Mouse (Mus musculus): ENCODE results near the gene Garnl3. TPM values are rescaled to one million over a fixed set of nuclear protein-coding genes. Genes with fewer than 3 reads are reported as not detected.
A peak's percentile ranks its signal among the peaks of the same experiment; 100 is the strongest.

The Garnl3 gene
- polyA plus RNA-seq, 1 experiment from 2014 or later: 18.5 TPM

DNA sequence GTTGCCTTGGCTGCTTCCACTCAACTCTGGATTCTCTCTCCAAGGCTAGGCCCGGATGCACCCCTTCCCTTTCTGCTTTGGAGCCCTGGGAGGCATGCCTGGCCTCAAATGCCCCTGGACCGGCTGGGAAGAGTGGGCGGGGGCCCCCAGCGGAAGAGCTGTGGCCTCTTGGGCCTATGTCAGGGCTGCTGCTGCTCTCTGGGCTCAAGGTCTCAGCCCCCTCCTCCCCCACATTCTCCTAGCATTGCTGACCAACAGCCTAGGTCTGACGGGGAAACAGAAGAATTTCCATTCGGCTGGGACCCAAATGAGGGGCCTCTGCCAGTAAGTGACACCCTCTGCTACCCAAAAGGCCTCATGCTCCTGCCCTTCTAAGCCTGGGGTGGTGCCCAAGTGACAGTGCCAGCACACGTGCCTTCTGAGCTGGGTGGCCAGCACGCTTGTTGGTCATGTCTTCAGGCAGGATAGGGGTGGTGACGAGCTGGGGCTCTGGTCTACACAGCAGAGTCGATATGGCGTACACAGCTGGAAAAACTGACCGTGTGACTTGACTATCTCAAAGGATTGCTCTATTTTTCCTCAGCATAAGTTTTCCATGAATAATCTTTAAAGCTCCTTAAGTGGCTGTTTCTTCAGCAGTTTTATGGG is 29.0 kb upstream of the Garnl3 start:
- no peaks in the 10 kb centered on the region for H3K27me3 ChIP-seq (ENCODE audit: control insufficient read depth, insufficient read depth, low read length)
- H3K9me3 ChIP-seq (ENCODE audit: control insufficient read depth, low read length): no peaks in the 10 kb centered on the region
- no peak overlapping the region for H3K27ac ChIP-seq (ENCODE audit: low read depth, low read length)
- no peak overlapping the region for H3K4me2 ChIP-seq (replicated peaks; ENCODE audit: low read depth, low read length)
- no peak overlapping the region for H3K4me3 ChIP-seq (ENCODE audit: low read depth, low read length)
- 73% methylated on average over 12 of the region's 12 CpGs for WGBS
- no peak for ATAC-seq (ENCODE audit: low FRiP score)
- H3K9ac ChIP-seq (ENCODE audit: low read depth, low read length): no peak overlapping the region
- H3K4me1 ChIP-seq (replicated peaks; ENCODE audit: control insufficient read depth, insufficient read depth, low read length): no peaks in the 10 kb centered on the region
- H3K36me3 ChIP-seq (ENCODE audit: control insufficient read depth, insufficient read depth, low read length): no peaks in the 10 kb centered on the region
- DNase-seq (ENCODE audit: low spot score): no peak

DNA sequence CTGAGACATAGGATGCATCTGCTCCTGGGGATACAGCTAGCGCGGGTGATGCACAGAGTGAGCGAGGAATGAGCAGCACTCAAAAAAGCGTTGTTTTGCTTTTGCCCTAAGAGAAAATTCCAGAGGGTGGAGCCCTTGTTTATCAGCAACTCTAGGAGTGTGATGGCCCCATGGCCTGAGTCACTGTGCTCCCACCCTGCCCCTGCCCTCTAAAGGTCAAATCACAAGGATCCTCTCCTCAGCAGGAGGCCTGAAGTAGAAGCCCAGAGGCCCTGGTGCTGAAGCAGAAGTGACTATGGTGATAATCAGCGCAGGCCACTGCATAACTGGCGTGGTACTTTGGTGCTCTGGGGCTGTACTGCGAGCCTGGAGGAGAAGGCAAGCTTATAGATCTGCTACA is 28.1 kb upstream of the Garnl3 start:
- DNase-seq (ENCODE audit: low spot score) (no peak), ATAC-seq (ENCODE audit: low FRiP score) (no peak)
- no peaks in the 10 kb centered on the region for H3K9me3 ChIP-seq (ENCODE audit: control insufficient read depth, low read length)
- no peak overlapping the region for H3K9ac ChIP-seq (ENCODE audit: low read depth, low read length)
- no peaks in the 10 kb centered on the region for H3K27me3 ChIP-seq (ENCODE audit: control insufficient read depth, insufficient read depth, low read length)
- no peak overlapping the region for H3K27ac ChIP-seq (ENCODE audit: low read depth, low read length)
- no peak overlapping the region for H3K4me2 ChIP-seq (replicated peaks; ENCODE audit: low read depth, low read length)
- no peak overlapping the region for H3K4me3 ChIP-seq (ENCODE audit: low read depth, low read length)
- WGBS: 82% methylated on average over 7 of the region's 7 CpGs
- H3K36me3 ChIP-seq (ENCODE audit: control insufficient read depth, insufficient read depth, low read length): no peaks in the 10 kb centered on the region
- H3K4me1 ChIP-seq (replicated peaks; ENCODE audit: control insufficient read depth, insufficient read depth, low read length): no peaks in the 10 kb centered on the region

DNA sequence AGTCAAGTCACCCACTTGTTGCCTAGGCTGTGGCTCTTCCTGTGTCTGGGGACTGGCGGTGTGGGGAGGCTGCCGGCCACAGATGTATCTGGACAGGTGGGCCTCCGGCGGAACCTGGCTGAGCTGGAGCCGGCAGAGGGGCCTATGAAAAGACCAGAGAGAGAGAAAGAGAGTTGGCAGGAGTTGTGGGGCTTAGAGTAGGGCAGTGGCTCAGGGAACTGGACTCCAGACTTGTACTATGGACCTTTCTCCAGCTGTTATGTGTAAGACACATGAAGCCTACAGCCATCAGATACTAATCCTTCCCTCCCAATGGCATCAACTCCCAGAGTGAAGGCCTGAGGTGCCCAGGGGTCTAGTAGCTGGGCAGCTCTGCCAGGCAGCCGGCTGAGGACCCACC is 27.4 kb upstream of the Garnl3 start:
- H3K4me3 ChIP-seq (ENCODE audit: low read depth, low read length): no peak overlapping the region
- no peaks in the 10 kb centered on the region for H3K36me3 ChIP-seq (ENCODE audit: control insufficient read depth, insufficient read depth, low read length)
- H3K4me2 ChIP-seq (replicated peaks; ENCODE audit: low read depth, low read length): no peak overlapping the region
- no peaks in the 10 kb centered on the region for H3K9me3 ChIP-seq (ENCODE audit: control insufficient read depth, low read length)
- no peaks in the 10 kb centered on the region for H3K27me3 ChIP-seq (ENCODE audit: control insufficient read depth, insufficient read depth, low read length)
- DNase-seq (ENCODE audit: low spot score): no peak
- no peak overlapping the region for H3K27ac ChIP-seq (ENCODE audit: low read depth, low read length)
- ATAC-seq (ENCODE audit: low FRiP score): no peak
- no peak overlapping the region for H3K9ac ChIP-seq (ENCODE audit: low read depth, low read length)
- no peaks in the 10 kb centered on the region for H3K4me1 ChIP-seq (replicated peaks; ENCODE audit: control insufficient read depth, insufficient read depth, low read length)
- 84% methylated on average over 6 of the region's 6 CpGs for WGBS

DNA sequence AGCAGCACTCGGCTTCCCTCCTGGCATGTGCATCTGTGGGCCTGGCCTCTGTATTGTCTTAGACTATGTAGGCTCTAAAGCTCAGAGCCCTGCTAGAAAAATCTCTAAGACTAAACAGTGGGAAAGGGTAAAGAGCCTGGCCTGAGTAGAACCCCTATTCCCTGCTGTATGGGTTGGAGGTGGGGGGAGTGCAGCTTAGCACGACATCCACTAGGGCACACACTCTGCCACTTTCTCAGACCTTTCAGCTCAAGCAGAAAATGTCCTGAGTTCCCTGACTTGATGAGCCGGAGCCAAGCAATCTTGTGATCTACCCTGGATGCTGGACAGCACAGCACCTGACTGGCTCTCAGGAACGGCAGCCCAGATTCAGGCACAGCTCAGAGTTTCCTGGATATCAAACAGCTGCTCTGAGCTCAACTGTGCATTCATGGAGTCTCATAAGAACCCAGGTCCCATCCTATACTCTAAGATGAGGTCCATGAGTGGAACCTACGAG is 24.9 kb upstream of the Garnl3 start:
- no peak overlapping the region for H3K4me3 ChIP-seq (ENCODE audit: low read depth, low read length)
- H3K27me3 ChIP-seq (ENCODE audit: control insufficient read depth, insufficient read depth, low read length): no peaks in the 10 kb centered on the region
- no peaks in the 10 kb centered on the region for H3K4me1 ChIP-seq (replicated peaks; ENCODE audit: control insufficient read depth, insufficient read depth, low read length)
- ATAC-seq (ENCODE audit: low FRiP score): no peak
- H3K9me3 ChIP-seq (ENCODE audit: control insufficient read depth, low read length): no peaks in the 10 kb centered on the region
- no peak for DNase-seq (ENCODE audit: low spot score)
- H3K36me3 ChIP-seq (ENCODE audit: control insufficient read depth, insufficient read depth, low read length): no peaks in the 10 kb centered on the region
- H3K27ac ChIP-seq (ENCODE audit: low read depth, low read length): no peak overlapping the region
- H3K4me2 ChIP-seq (replicated peaks; ENCODE audit: low read depth, low read length): no peak overlapping the region
- 75% methylated on average over 5 of the region's 5 CpGs for WGBS
- H3K9ac ChIP-seq (ENCODE audit: low read depth, low read length): no peak overlapping the region

DNA sequence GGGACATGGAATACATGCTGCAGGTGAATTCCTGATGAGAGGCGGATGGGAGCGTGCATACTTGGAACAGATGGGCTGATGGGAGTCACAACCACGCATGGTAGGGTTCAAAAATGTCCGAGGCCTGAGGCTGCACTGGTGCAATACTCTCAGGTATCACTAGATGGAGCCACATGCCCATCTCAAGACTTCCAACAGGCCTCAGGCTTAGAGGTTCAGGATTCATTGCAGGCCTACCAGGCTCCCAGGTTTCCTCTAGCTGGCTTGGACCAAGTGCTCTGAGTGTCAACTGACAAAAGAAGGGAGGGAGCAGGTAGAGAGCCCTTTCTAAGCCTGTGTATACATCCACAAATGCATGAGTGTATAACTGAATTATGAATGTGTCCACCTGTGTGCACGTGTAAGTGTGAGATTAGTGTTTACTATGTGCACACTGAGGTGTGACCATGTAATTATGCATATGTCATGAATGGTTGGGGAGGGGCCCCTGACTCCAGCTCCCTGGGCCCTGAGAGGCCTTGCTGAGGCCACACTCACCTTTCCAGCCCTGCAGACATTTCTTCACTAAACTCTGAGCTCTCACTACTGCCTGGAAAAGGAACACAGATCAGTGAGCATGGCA is 23.4 kb upstream of the Garnl3 start:
- peak; percentile 85 for DNase-seq (ENCODE audit: low spot score)
- Histone ChIP-seq H3K9ac (ENCODE audit: low read depth, low read length) (no peak overlapping the region), H3K9me3 (ENCODE audit: control insufficient read depth, low read length) (no peaks in the 10 kb centered on the region), H3K27me3 (ENCODE audit: control insufficient read depth, insufficient read depth, low read length) (no peaks in the 10 kb centered on the region), H3K27ac (ENCODE audit: low read depth, low read length) (no peak overlapping the region), H3K4me1 (replicated peaks; ENCODE audit: control insufficient read depth, insufficient read depth, low read length) (no peaks in the 10 kb centered on the region), H3K4me3 (ENCODE audit: low read depth, low read length) (no peak overlapping the region), H3K36me3 (ENCODE audit: control insufficient read depth, insufficient read depth, low read length) (no peaks in the 10 kb centered on the region), H3K4me2 (replicated peaks; ENCODE audit: low read depth, low read length) (no peak overlapping the region)
- peak; percentile 53; the same call in 1 of the 2 replicates for ATAC-seq (ENCODE audit: low FRiP score)
- WGBS: 26% methylated on average over 5 of the region's 5 CpGs

DNA sequence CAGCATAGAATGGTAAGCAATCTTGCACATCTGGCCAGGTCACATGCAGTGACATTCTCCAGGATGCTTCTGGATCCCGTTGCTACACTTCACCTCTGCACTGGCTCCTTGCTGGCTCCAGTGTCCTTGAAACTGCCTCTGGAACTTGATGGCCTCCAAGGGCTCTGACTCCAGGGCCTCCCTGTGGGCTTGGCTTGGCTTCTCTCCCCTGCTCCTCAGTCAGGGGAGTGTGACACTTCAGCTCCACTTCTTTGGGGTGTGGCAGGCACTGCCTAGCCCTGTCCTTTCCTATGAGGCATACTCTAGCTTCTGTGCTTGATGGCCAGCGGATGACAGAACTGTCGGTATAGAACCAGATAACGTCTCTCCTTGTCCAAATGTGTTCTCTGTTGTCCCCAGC is 15.5 kb upstream of the Garnl3 start:
- WGBS: 91% methylated on average over 4 of the region's 4 CpGs
- DNase-seq (ENCODE audit: low spot score) (no peak), ATAC-seq (ENCODE audit: low FRiP score) (no peak)
- Histone ChIP-seq H3K9me3 (ENCODE audit: control insufficient read depth, low read length) (no peaks in the 10 kb centered on the region), H3K27ac (ENCODE audit: low read depth, low read length) (no peak overlapping the region), H3K4me3 (ENCODE audit: low read depth, low read length) (no peak overlapping the region), H3K4me2 (replicated peaks; ENCODE audit: low read depth, low read length) (no peak overlapping the region), H3K36me3 (ENCODE audit: control insufficient read depth, insufficient read depth, low read length) (no peaks in the 10 kb centered on the region), H3K4me1 (replicated peaks; ENCODE audit: control insufficient read depth, insufficient read depth, low read length) (no peaks in the 10 kb centered on the region), H3K27me3 (ENCODE audit: control insufficient read depth, insufficient read depth, low read length) (no peaks in the 10 kb centered on the region), H3K9ac (ENCODE audit: low read depth, low read length) (no peak overlapping the region)

DNA sequence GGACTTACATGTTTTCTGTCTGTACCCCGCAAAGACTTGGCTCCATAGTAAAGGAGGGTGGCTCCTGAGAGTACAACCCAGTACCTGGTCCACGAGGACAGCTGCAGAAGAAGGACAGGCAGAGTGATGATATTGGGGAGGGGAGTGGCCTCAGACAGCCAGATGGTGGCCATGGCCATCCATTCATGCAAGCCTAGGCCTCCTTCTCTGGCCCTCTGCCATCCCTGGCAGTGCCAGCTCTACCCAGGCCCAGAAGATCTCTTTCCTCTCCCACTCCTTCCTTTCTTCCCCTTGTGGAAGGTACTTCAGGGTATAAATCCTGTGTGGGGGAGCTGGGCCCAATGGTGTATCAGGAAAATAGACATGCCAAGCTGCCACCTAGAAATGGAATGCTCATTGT is 11.8 kb upstream of the Garnl3 start:
- H3K4me1 ChIP-seq (replicated peaks; ENCODE audit: control insufficient read depth, insufficient read depth, low read length): no peaks in the 10 kb centered on the region
- no peaks in the 10 kb centered on the region for H3K9me3 ChIP-seq (ENCODE audit: control insufficient read depth, low read length)
- WGBS: 90% methylated on average over 2 of the region's 2 CpGs
- no peak overlapping the region for H3K9ac ChIP-seq (ENCODE audit: low read depth, low read length)
- no peak overlapping the region for H3K4me3 ChIP-seq (ENCODE audit: low read depth, low read length)
- ATAC-seq (ENCODE audit: low FRiP score) (no peak), DNase-seq (ENCODE audit: low spot score) (no peak)
- H3K27ac ChIP-seq (ENCODE audit: low read depth, low read length): no peak overlapping the region
- no peaks in the 10 kb centered on the region for H3K36me3 ChIP-seq (ENCODE audit: control insufficient read depth, insufficient read depth, low read length)
- H3K27me3 ChIP-seq (ENCODE audit: control insufficient read depth, insufficient read depth, low read length): no peaks in the 10 kb centered on the region
- H3K4me2 ChIP-seq (replicated peaks; ENCODE audit: low read depth, low read length): no peak overlapping the region

DNA sequence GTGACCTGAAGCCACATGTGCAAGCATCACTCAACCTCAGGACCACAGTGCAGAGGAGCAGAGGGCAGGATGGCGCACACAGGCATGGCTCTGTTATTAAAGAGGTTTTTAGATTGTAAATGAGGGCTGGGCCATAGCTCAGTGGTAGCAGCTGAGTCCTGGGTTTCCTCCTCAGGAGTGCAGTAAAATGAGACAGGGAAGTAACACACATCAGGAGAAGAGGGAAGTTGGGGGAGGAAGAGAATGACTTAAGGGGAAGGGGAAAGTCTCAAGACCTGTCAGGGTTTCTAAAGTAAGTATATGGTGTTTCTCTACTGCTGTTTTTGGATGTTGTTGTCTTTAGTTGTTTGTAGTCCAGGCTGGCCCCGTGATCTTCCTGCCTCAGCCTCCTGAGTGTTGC is 7.0 kb upstream of the Garnl3 start:
- WGBS: 83% methylated on average over 2 of the region's 2 CpGs
- H3K27me3 ChIP-seq (ENCODE audit: control insufficient read depth, insufficient read depth, low read length): no peaks in the 10 kb centered on the region

DNA sequence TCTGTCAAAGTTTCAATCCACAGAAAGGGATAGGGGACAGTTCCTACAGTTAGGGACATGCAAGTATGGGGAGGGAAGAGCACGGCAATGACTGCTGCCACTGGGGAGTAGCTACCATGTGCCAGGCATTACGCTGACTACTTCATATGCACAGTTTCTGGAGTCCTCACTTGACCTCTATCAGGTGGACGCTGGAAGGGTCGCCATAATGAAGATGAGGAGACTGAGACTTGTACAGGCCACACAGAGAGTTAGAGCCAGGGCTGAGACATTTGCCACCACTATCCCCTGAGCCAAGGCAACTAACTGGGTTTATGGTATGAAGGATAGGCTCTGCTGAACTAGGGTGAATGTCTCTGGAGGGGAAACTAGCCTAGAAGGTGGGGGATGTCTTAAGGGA is 6.3 kb upstream of the Garnl3 start:
- Histone ChIP-seq H3K27me3 (ENCODE audit: control insufficient read depth, insufficient read depth, low read length) (peaks cover 2% of the 10 kb centered on the region), H3K4me3 (ENCODE audit: low read depth, low read length) (no peak overlapping the region), H3K4me1 (replicated peaks; ENCODE audit: control insufficient read depth, insufficient read depth, low read length) (no peaks in the 10 kb centered on the region), H3K9ac (ENCODE audit: low read depth, low read length) (no peak overlapping the region), H3K36me3 (ENCODE audit: control insufficient read depth, insufficient read depth, low read length) (no peaks in the 10 kb centered on the region), H3K27ac (ENCODE audit: low read depth, low read length) (no peak overlapping the region), H3K4me2 (replicated peaks; ENCODE audit: low read depth, low read length) (no peak overlapping the region), H3K9me3 (ENCODE audit: control insufficient read depth, low read length) (no peaks in the 10 kb centered on the region)
- ATAC-seq (ENCODE audit: low FRiP score) (no peak), DNase-seq (ENCODE audit: low spot score) (no peak)
- WGBS: 88% methylated on average over 4 of the region's 4 CpGs

More for the DNA sequence above, 7.0 kb upstream of the Garnl3 start:
- no peak overlapping the region for H3K9ac ChIP-seq (ENCODE audit: low read depth, low read length)
- H3K4me1 ChIP-seq (replicated peaks; ENCODE audit: control insufficient read depth, insufficient read depth, low read length): no peaks in the 10 kb centered on the region
- no peak overlapping the region for H3K4me3 ChIP-seq (ENCODE audit: low read depth, low read length)
- no peak for DNase-seq (ENCODE audit: low spot score)
- no peak overlapping the region for H3K27ac ChIP-seq (ENCODE audit: low read depth, low read length)
- H3K9me3 ChIP-seq (ENCODE audit: control insufficient read depth, low read length): no peaks in the 10 kb centered on the region
- no peak for ATAC-seq (ENCODE audit: low FRiP score)
- H3K36me3 ChIP-seq (ENCODE audit: control insufficient read depth, insufficient read depth, low read length): no peaks in the 10 kb centered on the region
- H3K4me2 ChIP-seq (replicated peaks; ENCODE audit: low read depth, low read length): no peak overlapping the region

Measured in hindbrain, embryonic 11.5 days (tissue).